Mouse (Mus musculus) embryo, embryonic 9.5 days (tissue): ENCODE measurements at regions not wholly inside any gene's neighbourhood (a gene's known extent, or its start where the extent isn't known, plus 50 kb on each side); places are given as distances from the start of the nearest gene placed in this dataset.

Experiments
- DNase-seq: peaks from one replicate; pipeline ENCODE4 v3.0.0-alpha.2; 2017; ENCODE audit errors: extremely low spot score

- no peak for DNase-seq
Measured at GRCm38 (mm10) chr6:60217840-60218239, 611.8 kb downstream of the Snca start.

GRCm38 (mm10) chr6:60201548-60201947 lies 628.1 kb downstream of the Snca start:
- peak; percentile 47 for DNase-seq
